Mouse (Mus musculus) spleen, adult 2 months (tissue): ENCODE measurements at regions not wholly inside any gene's neighbourhood (a gene's known extent, or its start where the extent isn't known, plus 50 kb on each side); places are given as distances from the start of the nearest gene placed in this dataset.

Experiments
- DNase-seq, 2 experiments: peaks; one replicate each; pipeline versions ENCODE4 v3.0.0 to v3.0.0-alpha.2; 2012 to 2021; ENCODE audit warnings: low spot score in 2 of 2, low read depth in 1 of 2
- H3K27ac ChIP-seq: fragments of 200-500 bp; 2 replicates; pipeline ENCODE4 v1.5.1; 2012; ENCODE audit warnings: low read length, inconsistent platforms; ENCODE audit not compliant: insufficient read depth
- H3K27me3 ChIP-seq: fragments of 200-500 bp; 2 replicates; pipeline ENCODE4 v1.6.1; 2012; ENCODE audit warnings: mild to moderate bottlenecking, moderate library complexity, low read length, inconsistent platforms; ENCODE audit not compliant: control insufficient read depth, insufficient read depth
- H3K36me3 ChIP-seq: fragments of 200-500 bp; 2 replicates; pipeline ENCODE4 v1.6.1; 2012; ENCODE audit warnings: mild to moderate bottlenecking, low read length, inconsistent platforms; ENCODE audit not compliant: control insufficient read depth, insufficient read depth
- H3K4me1 ChIP-seq: fragments of 200-500 bp; 2 replicates; pipeline ENCODE4 v1.6.1; 2011; ENCODE audit warnings: inconsistent platforms; ENCODE audit not compliant: control insufficient read depth, insufficient read depth, insufficient read length
- H3K4me3 ChIP-seq: fragments of 200-500 bp; 2 replicates; pipeline ENCODE4 v1.5.1; 2011; ENCODE audit warnings: mild to moderate bottlenecking, inconsistent platforms; ENCODE audit not compliant: insufficient read depth, insufficient read length; ENCODE audit errors: extremely low read depth
- CTCF ChIP-seq: fragments of 200-500 bp; IDR thresholded peaks from 2 replicates; pipeline ENCODE4 v1.5.1; 2011; ENCODE audit warnings: mild to moderate bottlenecking, inconsistent platforms; ENCODE audit not compliant: insufficient read depth, insufficient read length, insufficient replicate concordance; ENCODE audit errors: extremely low read depth
- POLR2A ChIP-seq: fragments of 200-500 bp; IDR thresholded peaks from 2 replicates; pipeline ENCODE4 v1.6.1; 2011; ENCODE audit warnings: low read depth, low read length, inconsistent platforms
- WGBS: fragments of 180-500 bp; shearing (Covaris S2); methylation state at CpG from one replicate; pipeline ENCODE4 v1.1.7; 2018; 5-methylcytosine and 5-hydroxymethylcytosine counted together

DNA sequence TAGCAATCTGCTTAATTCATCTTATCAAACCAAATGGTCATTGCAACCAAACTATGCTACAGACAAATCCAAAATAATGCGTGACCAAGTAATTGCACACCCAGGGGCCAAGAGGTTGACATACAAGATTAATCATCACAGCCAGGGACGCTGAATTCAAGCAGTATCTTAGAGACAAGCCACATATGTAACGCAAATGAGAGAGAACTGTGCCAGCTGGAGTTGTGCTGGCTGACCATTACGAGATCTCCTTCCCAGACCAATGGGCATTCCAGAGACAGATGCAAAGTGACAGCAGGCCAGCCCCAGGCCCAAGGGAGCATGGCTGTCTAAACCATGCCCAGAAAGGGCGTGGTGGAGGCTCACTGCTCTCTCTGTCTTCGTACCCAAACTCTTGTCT is 155.1 kb downstream of the Usp46 start:
- 79% methylated on average over 6 of the region's 6 CpGs for WGBS

DNA sequence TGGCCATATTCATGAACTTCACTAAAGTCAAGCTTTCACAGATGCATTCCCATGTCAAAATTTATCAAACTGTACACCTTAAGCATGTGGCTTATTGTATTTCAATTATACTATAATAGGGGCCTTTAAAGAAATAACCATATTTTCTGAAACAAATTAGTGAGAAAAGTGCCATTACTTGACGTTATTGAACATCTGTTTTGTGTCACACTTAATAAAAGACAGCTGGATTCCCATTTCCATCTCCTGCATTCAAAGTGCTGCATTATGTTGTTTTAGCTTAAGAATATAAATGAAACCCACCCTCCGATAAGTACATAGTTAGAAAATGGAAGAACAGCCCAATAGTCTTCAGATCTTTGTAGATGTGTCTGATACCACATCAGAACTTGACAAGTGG is 150.2 kb downstream of the Usp46 start:
- TF ChIP-seq POLR2A (no peak), CTCF (no peak)
- Histone ChIP-seq H3K4me1 (no peaks in the 10 kb centered on the region), H3K36me3 (no peaks in the 10 kb centered on the region), H3K4me3 (no peak overlapping the region), H3K27ac (no peak overlapping the region), H3K27me3 (no peaks in the 10 kb centered on the region)
- WGBS: 87% methylated on average over 2 of the region's 2 CpGs
- DNase-seq: no peak

More for the DNA sequence above, 155.1 kb downstream of the Usp46 start:
- H3K27ac ChIP-seq: no peak overlapping the region
- no peaks in the 10 kb centered on the region for H3K27me3 ChIP-seq
- H3K36me3 ChIP-seq: no peaks in the 10 kb centered on the region
- H3K4me1 ChIP-seq: no peaks in the 10 kb centered on the region
- no peak overlapping the region for H3K4me3 ChIP-seq
- TF ChIP-seq POLR2A (no peak), CTCF (no peak)
- no peak for DNase-seq

DNA sequence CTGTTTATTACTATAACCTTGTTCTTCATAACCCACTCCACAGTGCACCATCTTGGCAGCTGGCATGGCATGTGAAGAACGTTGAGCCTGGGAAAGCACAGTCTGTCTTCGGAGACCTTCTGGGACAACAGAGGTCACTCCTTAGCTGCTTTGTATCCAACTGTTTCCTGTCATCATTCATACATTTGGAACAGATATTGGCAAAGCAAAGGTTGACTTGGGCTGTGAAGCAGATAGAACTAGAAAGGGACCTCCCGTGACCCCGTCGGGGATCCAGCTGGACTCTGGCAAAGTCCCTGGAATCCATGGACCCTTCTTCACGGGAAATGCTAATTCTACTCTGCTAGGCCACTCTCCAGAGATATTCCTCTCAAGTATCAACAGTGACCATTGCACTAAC is 148.3 kb downstream of the Usp46 start:
- TF ChIP-seq POLR2A (no peak), CTCF (no peak)
- DNase-seq: no peak
- no peak overlapping the region for H3K4me3 ChIP-seq
- no peaks in the 10 kb centered on the region for H3K4me1 ChIP-seq
- H3K27me3 ChIP-seq: no peaks in the 10 kb centered on the region
- H3K36me3 ChIP-seq: no peaks in the 10 kb centered on the region
- H3K27ac ChIP-seq: no peak overlapping the region
- 79% methylated on average over 6 of the region's 6 CpGs for WGBS

DNA sequence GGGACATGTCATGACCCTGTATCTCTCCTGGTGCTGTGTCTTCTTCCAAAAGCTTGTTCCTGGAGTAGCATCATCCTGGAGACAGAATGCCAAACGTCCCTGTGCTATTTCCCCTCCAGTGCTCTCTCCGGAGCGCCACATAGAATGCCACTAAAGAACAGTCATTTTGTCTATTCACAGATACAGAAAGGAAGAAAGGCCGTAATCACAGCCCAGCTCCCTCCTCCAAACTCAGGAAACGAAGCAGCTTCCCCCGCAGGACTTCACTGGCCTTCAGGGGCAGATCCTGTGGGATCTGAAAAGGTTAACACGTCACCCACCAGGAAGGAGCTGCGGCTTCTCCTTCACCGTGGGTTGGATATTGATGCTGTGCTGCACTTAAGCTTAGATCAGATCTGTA is 140.7 kb downstream of the Usp46 start:
- 81% methylated on average over 9 of the region's 9 CpGs for whole genome bisulfite sequencing
- H3K27me3 ChIP-seq: no peaks in the 10 kb centered on the region
- H3K27ac ChIP-seq: no peak overlapping the region
- H3K36me3 ChIP-seq: no peaks in the 10 kb centered on the region
- H3K4me1 ChIP-seq: no peaks in the 10 kb centered on the region
- no peak overlapping the region for H3K4me3 ChIP-seq
- no peak for DNase-seq
- no peak for TF ChIP-seq CTCF
- no peak for TF ChIP-seq POLR2A

DNA sequence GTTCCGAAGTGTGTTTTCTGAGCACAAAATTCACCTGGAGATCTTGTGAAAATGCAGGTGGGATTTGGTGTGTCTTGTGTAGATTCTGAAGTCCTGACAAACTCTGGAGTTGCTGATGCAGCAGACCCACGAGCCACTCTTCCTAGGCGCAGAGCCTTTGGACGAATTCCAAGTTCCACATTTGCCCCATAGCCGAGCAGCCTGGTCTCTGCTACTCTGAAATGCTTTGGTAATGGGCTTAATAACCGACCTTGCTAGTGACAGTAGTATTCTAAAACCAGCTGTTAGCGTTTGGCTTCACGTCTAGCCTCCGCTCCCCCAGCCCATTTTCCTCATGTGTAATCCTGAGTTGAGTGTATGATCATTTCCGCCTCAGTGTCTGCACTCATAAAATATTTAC is 139.5 kb downstream of the Usp46 start:
- H3K27ac ChIP-seq: no peak overlapping the region
- H3K4me1 ChIP-seq: no peaks in the 10 kb centered on the region
- no peak for DNase-seq
- H3K4me3 ChIP-seq: no peak overlapping the region
- H3K27me3 ChIP-seq: no peaks in the 10 kb centered on the region
- TF ChIP-seq POLR2A (no peak), CTCF (no peak)
- no peaks in the 10 kb centered on the region for H3K36me3 ChIP-seq
- 67% methylated on average over 10 of the region's 10 CpGs for WGBS

DNA sequence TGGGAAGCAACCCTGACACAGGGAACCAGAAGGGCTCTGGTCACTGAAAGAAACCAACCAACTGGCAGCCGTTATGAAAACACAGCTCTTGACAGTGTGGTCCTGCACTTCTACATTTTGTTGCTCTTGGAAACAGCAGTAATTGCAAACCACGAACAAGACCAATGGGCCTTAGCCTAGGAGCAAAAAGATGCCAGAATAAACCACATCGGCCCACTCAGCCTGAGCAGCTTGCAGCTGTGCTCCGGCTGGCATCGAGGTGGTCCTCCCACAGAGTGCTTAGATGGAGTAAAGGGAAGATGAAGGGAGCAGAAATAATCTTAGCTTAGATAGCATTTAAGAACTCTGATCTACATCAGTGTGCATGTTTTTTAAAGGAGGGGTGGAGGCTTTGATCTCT is 138.0 kb downstream of the Usp46 start:
- Histone ChIP-seq H3K27me3 (no peaks in the 10 kb centered on the region), H3K27ac (no peak overlapping the region), H3K4me1 (no peaks in the 10 kb centered on the region), H3K36me3 (no peaks in the 10 kb centered on the region), H3K4me3 (no peak overlapping the region)
- TF ChIP-seq CTCF (no peak), POLR2A (no peak)
- DNase-seq: no peak
- WGBS: 56% methylated on average over 5 of the region's 5 CpGs

DNA sequence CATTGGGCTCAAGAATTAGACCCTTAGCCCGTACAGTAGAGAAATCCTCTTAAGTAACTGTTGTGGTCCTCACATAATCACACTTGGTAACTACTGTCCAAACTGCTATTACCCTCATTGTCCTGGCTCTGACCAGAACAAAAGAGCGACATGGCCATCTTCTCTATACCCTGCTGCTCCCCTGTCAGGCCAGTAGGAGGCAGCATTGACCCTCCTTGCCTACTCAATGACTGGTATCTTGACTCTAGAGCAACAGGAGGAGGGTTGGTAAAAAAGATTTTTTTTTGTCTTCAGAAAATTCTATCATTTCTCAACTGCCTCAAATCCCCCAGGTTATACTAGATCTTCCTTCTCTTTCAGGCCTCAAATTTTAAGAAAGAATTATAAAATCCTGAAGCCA is 130.4 kb downstream of the Usp46 start:
- 57% methylated on average over 2 of the region's 2 CpGs for WGBS
- no peaks in the 10 kb centered on the region for H3K4me1 ChIP-seq
- TF ChIP-seq CTCF (peak; percentile 61; the same call in 1 of the 2 replicates), POLR2A (no peak)
- H3K27ac ChIP-seq: no peak overlapping the region
- no peaks in the 10 kb centered on the region for H3K36me3 ChIP-seq
- no peak overlapping the region for H3K4me3 ChIP-seq
- H3K27me3 ChIP-seq: no peaks in the 10 kb centered on the region
- DNase-seq: peak in 1 of 2 experiments; percentile 5
